Mouse (Mus musculus): ENCODE data around the gene Gm21985.

The Gm21985 gene

GRCm38 (mm10) chr2:112266242-112266592, at the start of gene Gm21985:
Gm21985 (plus strand) TSS chr2:112266314.
- in situ Hi-C loops (cut with MboI, MseI): loop anchor here (5.0 to 25.0 kb wide), 3 partner anchors 106 to 1571 kb away; partner anchors contain the start of genes Arhgap11a, Aven, Chrm5 and Scg5

- in situ Hi-C loops (cut with MboI, MseI): no loop called here
These were observed 48.5 kb upstream of the Gm21985 start for GRCm38 (mm10) chr2:112217614-112218013.

GRCm38 (mm10) chr2:112220880-112221279, 45.2 kb upstream of the Gm21985 start:
- in situ Hi-C loops (cut with MboI, MseI): no loop called here

GRCm38 (mm10) chr2:112222607-112223006, 43.5 kb upstream of the Gm21985 start:
- in situ Hi-C loops (cut with MboI, MseI): no loop called here

- in situ Hi-C loops (cut with MboI, MseI): no loop called here
These were observed 41.8 kb upstream of the Gm21985 start for GRCm38 (mm10) chr2:112224356-112224755.

GRCm38 (mm10) chr2:112232623-112233022, 33.5 kb upstream of the Gm21985 start:
- in situ Hi-C loops (cut with MboI, MseI): no loop called here

- in situ Hi-C loops (cut with MboI, MseI): no loop called here
These were observed 29.5 kb upstream of the Gm21985 start for GRCm38 (mm10) chr2:112236620-112237019.

GRCm38 (mm10) chr2:112238006-112238405, 28.1 kb upstream of the Gm21985 start:
- in situ Hi-C loops (cut with MboI, MseI): no loop called here

GRCm38 (mm10) chr2:112239212-112239934, 26.7 kb upstream of the Gm21985 start, which contains the start of gene Lpcat4:
Lpcat4 (plus strand) TSS chr2:112239468.
- in situ Hi-C loops (cut with MboI, MseI): no loop called here

- in situ Hi-C loops (cut with MboI, MseI): no loop called here
These were observed 26.0 kb upstream of the Gm21985 start for GRCm38 (mm10) chr2:112239935-112240721.

- in situ Hi-C loops (cut with MboI, MseI): no loop called here
These were observed 24.3 kb upstream of the Gm21985 start for GRCm38 (mm10) chr2:112241787-112242186.

GRCm38 (mm10) chr2:112245307-112245706, 20.8 kb upstream of the Gm21985 start:
- in situ Hi-C loops (cut with MboI, MseI): no loop called here

- in situ Hi-C loops (cut with MboI, MseI): no loop called here
These were observed 19.9 kb upstream of the Gm21985 start for GRCm38 (mm10) chr2:112246193-112246592.

- in situ Hi-C loops (cut with MboI, MseI): no loop called here
These were observed 18.8 kb upstream of the Gm21985 start for GRCm38 (mm10) chr2:112247323-112247722.

GRCm38 (mm10) chr2:112249780-112250453, 16.2 kb upstream of the Gm21985 start:
- in situ Hi-C loops (cut with MboI, MseI): loop anchor here (25.0 kb wide), 2 partner anchors 237 to 1587 kb away; partner anchors contain the start of genes Arhgap11a, Aven, Chrm5 and Scg5

GRCm38 (mm10) chr2:112254675-112255515, 11.2 kb upstream of the Gm21985 start:
- in situ Hi-C loops (cut with MboI, MseI): loop anchor here (25.0 kb wide), 2 partner anchors 232 to 1582 kb away; partner anchors contain the start of genes Arhgap11a, Aven, Chrm5 and Scg5

- in situ Hi-C loops (cut with MboI, MseI): loop anchor here (25.0 kb wide), 2 partner anchors 228 to 1578 kb away; partner anchors contain the start of genes Arhgap11a, Aven, Chrm5 and Scg5
These were observed 6.7 kb upstream of the Gm21985 start, which contains the start of gene Nutm1 for GRCm38 (mm10) chr2:112259241-112259962. Nutm1 (minus strand) TSS chr2:112259291.

GRCm38 (mm10) chr2:112261748-112262653, 4.1 kb upstream of the Gm21985 start, which contains the start of gene Nop10:
Nop10 (plus strand) TSS chr2:112261926.
- in situ Hi-C loops (cut with MboI, MseI): loop anchor here (25.0 kb wide), 2 partner anchors 225 to 1575 kb away; partner anchors contain the start of genes Arhgap11a, Aven, Chrm5 and Scg5

Measured in T-helper 2 cell (primary cell).